Mouse (Mus musculus) 3T3-L1 (cell line): ENCODE data around the gene C5ar2.
"Not testable (repeated sequence)": the region's sequence is repeated elsewhere in the genome, so short reads cannot be mapped to it uniquely, and the experiment has no call there.

Experiments used
- DNase-seq: peaks from one replicate; pipeline ENCODE4 v3.0.0-alpha.2; 2015; ENCODE audit warnings: low read depth, low spot score

C5ar2 gene

DNA sequence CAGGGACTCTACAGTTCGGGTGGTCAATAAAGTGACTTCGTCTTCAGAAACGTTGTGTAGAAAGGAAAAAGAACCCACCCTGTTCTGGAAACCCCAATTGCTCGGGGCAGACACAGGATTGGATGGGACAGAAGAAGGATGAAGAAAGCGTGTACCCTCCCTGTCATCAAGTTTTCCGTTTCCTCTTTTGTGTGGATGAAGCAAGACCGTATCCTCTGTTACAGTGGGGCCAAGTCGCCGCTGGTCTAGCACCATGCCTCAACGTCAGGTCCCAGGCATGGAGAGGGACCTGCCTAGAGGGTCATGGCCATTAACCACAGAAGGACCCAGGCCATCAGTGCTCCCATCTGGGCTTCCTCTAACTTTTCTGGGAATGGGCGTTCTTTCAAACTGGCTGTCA lies 13.9 kb upstream of the C5ar2 start:
- no peak for DNase-seq

DNA sequence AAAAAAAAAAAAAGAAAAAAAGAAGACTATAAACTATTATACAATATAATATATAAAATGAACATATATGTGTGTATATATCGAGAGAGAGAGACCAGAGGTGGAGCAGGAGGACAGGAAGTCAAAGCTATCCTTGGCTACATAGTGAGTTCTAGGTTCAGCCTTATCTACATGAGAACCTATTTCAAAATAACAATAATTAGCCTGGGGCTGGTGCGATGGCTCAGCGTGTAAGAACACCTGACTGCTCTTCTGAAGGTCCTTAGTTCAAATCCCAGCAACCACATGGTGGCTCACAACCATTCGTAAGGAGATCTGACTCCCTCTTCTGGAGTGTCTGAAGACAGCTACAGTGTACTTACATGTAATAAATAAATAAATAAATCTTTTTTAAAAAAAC lies 12.0 kb upstream of the C5ar2 start:
- not testable (repeated sequence) for DNase-seq

DNA sequence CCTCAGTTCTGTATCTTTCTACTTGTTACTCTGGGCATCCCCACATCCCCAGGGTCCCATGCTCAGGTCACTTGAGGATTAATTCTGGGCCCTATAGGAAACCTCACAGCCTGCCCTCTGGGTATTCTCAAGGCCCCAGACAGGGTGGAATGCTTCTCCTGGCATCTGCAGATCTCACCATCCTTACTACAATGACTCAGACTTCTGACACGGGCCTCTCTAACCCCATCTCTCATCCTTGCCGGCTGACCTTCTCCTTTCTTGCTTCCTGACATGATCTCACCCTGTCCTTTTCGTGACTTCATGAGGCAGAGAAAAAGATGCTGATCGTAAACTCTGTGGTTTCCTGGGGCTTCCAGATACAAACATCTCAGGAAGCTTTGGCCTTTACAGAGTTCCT lies 10.2 kb upstream of the C5ar2 start:
- peak; percentile 71 for DNase-seq

DNA sequence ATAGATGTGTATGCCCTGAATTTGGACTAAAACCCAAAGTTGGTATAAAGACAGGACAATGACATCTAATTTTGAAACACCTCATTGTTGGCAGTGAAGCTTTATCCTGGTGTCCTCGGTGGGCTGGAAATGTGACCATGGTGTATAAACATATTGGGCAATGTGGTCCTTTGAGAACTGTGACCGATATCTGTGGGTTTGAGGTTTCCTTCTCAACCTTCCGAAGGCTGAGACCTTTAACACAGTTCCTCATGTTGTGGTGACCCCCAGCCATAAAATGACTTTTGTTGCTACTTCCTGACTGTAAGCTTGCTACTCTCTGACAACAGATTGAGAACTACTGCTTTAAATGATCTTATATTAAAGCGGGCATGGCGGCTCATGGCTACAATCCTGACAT lies 6.7 kb upstream of the C5ar2 start:
- no peak for DNase-seq

DNA sequence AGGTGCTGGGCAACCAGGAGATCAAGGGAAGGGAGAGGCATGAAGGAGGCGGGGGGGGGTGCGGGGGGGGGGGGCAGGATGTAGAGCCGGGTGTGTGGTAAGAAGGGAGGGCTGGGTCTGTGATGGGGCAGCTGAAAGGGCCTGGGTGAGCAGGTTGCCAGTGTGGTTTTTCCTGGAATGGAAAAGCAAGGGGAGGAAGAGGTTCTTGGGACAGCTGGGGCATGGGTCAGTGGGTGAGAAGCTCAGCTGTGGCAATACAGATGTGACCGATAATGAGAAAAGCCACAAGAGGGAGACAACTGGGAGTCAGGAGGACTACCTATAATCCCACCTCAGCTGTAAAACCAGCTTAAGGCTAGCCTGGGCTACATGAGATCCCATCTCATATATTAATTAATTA lies 2.0 kb upstream of the C5ar2 start:
- no peak for DNase-seq

DNA sequence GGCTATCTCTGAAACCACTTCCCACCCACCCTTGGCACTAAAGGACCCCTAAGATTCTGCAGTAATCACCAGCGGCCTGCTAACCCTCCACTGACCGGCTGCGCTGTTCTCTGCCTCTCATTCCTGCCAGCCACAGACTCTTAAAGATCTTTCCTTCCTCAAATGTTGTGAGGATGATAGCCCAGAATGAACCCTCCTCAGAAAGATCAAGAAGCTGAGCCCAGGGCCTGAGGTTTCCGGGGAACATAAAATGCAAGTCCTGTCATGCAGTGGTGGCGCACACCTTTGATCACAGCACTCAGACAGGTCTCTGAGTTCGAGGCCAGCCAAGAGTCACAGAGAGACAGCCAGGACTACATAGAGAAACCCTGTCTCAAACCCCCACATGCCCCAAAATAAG lies 1.8 kb downstream of the C5ar2 start:
- no peak for DNase-seq

DNA sequence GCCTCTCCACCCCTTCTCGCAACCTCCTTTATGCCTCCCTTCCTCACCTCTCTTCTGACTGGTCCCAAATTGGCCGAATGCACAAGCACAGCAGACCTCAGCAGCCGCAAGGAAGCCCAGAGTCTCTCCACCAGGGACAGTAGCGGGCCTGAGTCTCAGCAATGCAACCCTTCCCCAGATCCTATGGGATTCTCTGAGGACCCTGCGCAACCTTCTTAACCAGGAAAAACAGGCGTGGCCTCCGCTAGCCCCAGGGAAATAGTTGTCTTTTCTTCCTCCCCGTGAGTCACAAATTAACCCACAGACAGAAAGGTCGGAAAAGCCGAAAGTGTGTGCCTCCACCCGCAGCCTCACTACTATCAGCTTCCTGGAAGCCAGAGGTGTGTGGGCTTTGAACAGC lies 2.2 kb downstream of the C5ar2 start:
- peak; percentile 24 for DNase-seq

DNA sequence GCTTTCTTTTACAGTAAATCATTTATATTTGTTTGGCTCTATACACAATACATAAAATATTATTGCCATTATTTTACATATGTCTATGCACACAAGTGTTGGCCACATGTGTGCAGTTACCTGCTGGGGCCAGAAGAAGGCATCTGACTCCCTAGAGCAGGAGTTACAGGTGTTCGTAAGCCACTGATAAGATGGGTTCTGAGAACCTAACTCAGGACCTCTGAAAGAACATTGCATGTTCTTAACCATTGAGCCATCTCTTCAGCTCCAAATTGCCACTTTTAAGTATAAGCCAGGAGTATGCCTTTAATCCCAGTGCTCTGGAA lies 3.0 kb downstream of the C5ar2 start:
- no peak for DNase-seq

DNA sequence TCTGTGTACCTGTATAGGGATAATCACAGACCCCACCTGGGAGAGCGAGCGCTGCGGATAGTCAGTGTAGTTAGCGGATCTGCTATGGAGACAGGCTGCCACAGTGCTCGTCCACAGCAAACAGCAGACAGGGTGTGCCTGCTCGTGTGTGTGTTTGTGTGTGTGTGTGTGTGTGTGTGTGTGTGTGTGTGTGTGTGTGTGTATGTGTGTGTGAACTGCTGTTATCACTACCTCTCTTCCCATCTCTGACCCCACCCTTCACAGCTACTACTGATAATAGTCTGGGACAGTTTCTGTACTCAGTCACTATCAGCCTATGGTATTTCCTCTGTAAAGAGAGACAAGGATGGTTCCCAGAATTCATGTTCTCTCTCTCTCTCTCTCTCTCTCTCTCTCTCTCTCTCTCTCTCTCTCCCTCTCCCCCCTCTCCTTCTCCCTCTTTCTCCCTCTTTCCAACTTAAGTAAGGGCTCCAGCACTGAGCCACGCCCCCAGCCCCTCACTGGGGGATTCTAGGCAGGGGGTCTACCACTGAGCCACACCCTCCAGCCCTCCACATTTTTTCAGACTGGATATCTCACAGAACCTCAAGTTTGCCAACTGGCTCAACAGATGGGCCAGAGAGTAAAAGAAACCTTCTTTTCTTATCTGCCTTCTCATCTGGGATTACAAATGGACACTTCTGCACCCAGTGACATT lies 3.5 kb downstream of the C5ar2 start:
- DNase-seq, result no peak

DNA sequence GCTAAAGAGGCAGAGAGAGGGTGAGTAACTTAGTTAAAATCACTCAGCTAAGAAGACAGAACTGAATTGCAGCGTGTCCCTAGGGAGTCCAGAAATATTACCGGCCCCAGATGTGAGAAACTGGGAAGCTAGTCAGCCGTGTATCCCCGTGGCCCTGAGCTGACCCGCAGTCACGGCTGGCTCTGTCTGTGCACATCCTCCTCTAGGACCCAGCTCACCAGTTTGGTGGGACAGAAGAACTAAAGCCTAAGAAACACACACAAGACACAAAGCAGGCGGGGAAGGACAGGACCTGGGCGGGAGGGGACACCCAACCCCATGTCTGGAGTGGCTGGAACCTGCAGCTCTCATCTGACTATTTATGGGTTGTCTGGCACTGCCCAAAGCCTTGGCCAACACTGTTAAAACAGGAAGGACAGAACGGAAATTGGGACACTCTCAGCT lies 4.4 kb downstream of the C5ar2 start:
- DNase-seq, result peak; percentile 33

DNA sequence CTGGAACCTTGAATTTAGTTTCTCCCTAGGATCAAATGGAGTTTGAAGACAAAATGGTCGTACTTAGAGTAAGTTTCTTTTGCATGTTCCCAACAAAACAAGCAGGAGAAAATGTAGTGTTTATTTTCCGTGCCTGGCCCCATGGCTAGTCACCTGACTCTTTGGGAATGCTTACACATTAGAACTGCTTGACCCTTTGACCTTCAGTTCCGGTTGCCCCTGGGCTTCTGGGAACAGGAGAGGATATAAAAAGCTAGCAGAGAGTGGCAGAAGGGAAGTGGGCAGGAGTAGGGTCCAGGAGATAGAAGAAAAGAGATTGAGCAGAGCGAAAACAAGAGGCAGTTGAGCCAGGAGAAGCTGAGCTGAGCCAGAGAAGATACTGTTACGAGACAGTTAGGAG lies 14.1 kb downstream of the C5ar2 start:
- peak; percentile 27 for DNase-seq

DNA sequence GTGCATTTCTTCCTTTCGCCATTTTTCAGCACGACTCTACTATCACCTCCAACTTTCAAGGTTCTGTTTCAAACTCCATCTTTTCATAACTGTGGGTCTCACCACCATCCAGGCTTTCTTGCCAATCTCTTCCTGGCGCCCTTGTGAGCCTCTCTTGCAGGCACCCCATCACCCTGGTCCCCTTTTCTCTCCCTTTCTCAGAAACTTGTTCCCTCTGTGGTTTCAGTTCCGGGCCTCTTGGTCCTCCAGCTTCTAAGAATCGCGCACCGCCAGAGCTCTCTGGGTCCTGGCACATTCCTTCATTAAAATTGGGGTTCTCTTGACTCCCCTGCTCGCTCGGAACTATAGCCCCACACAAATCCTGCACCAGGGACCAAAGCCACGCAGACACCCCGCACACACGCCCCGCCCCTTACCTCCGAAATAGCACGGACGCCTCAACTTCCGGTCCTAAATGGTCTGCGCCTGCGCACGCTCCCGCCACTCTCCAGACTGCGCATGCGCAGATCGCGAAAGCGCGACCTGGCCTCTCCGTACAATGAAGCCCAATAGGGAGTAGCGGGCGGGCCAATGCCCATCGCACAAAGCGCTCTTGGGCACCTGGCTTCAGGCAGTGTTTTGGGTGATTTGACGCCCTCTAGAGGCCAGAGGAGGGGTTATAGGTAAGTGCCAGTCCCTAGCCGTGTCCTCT lies 22.2 kb downstream of the C5ar2 start, which contains the start of gene Dhx34:
Gene Dhx34, minus strand, starts transcription at position 456 of the 691 bp plus-strand sequence.
- peak; percentile 95 for DNase-seq

DNA sequence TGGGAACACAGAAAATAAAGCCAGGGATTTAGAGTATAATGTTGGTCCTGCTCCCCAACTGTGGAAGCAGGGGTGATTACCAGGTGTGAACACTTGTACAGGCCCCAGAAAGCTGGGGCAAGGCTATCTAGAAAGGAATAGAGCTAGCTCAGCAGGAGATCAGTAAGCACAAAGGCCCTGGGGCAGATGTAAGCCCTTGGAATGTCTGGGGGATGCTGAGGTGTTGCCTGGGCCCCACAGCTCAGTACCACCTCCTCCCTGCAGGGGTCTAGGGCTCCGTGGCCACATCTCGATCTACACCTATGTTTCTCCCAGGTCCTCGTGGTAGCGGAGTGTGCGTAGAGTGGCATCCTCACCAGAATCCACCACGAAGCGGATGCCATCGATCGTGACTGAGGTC lies 30.0 kb downstream of the C5ar2 start:
- DNase-seq, result no peak

DNA sequence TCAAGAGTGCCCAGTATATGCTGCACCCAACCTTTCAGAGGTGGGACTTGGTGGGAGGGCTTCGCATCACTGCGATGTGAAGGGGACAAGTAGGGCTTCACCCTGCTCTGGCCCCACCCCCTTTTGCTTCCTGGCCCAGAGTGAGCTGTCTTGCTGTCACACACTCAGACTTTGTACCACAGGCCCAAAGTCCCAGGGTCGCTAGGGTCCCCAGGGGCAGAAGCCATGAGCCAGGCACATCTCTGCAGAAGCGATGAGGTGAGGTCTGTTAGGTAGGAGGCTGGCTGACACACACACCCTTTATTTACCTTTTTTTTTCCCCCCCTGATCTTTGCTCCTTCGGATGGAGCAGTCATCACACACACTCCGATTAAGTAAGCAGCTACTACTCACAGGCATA lies 30.8 kb downstream of the C5ar2 start:
- no peak for DNase-seq

DNA sequence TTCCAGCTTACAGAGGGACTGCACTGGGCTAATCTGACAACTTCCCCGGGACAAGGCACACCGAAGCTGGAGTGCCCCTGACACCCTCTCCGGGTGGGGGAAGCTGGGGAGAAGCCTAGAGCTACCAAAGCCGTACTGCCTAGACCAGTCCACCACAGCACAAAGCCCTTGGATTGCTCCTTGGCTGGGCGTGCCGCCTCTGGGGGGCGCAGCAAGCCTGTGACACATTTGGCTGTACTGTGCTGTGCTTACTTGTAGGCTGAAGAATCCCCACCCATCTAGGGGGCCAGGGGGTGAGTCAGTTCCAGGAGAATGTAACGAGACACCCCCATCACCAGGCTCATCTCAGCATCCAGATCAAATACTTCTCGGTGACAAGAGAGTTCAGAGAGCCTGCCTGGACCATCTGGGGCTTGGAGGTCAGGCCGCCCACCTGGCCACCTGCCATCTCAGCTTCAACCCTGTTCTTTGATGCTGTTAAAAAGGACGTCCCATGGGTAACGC lies 33.0 kb downstream of the C5ar2 start:
- peak; percentile 60 for DNase-seq

DNA sequence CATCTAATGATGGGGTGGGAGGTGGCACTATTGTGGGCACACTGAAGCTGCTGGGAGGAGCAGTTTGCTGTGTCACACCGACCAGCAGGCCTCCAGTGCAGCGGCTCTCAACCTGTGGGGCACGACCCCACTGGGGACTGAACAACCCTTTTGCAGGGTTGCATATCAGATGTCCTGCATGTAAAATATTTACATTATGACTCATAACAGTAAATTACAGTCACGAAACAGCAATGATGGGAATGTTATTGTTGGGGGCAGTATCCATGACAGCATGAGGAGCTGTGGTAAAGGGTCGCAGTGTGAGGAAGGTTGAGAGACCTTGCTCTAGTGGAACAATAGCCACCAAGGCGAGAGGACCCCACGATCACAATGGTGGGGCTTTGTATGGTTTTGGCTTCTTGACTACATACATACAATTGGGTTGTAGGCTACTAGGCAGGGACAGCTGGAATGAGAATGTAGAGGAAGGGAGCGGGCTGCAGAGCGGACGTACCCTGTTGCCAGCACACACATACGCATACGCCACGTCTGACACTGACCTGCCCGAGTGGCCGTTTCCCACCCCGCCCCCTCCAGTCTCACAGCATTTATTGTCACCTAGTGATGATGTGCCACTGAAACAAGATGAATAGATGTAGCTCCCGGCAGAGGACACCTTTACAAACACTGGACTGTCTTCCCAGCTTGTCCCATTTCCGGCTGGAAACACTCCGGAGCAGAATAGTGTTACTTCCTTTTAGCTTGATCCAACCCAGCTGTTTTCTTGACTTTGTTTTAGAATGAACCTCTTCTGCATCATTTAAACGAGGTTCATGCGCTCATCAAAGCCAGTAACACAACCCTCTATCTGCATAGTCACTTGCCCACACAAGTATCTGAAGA lies 34.9 kb downstream of the C5ar2 start:
- DNase-seq, result peak; percentile 81

DNA sequence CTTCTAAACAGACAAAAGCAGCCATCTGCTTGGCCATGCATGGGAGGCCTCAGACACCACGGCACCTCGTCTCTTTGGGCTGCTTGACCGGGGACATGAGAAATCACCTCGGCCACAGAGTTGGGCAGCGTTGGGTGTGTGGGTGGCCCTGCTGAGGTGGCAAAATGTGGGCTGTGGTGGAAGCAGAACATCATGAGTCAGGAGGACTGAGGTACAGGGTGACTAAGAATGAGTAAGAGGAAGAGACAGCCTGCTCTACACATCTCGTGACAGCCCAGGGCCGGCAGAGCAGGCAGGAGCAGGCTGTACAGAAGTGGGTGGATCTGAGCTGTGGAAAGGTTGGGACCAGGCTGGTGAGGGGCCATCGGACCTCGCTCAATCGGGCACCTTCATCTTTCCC lies 36.5 kb downstream of the C5ar2 start:
- DNase-seq, result peak; percentile 87

DNA sequence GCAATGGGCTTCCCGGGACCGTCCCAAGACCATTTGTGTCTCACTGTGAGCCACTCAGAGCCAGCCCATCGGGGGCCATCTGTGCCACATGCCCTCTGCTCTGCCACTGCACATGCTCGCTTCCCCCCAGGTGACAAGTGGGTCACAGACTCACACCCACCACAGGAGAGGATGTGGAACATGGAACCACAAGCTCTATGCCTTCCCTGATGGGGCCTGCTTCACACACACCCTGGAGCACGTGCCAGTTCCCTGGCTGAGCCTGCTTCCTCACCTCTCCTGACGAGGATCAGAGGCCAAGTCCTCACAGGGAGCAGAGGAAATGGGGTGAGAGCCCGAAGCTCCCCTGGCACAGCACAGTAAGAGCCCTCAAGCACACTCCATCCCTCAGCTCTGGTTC lies 36.9 kb downstream of the C5ar2 start:
- no peak for DNase-seq

DNA sequence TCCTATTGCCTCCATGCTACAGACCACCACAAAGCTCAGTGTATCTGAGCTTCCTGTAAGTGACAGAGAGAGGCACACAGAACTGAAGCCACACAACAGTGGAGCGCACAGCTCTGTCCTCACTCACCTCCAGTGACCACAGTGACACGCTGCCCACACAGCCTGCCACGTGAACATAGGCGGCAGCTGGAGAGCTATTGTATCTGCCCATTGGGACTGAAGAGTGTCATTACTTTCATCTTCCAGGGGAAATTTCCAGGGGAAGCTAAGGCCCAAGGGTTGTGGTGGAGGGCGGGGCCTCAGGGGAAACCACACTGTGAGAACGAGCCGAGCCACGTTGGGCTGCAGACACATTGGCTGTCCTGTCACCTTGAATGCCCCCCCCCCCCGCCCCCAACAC lies 39.2 kb downstream of the C5ar2 start:
- DNase-seq, result no peak

DNA sequence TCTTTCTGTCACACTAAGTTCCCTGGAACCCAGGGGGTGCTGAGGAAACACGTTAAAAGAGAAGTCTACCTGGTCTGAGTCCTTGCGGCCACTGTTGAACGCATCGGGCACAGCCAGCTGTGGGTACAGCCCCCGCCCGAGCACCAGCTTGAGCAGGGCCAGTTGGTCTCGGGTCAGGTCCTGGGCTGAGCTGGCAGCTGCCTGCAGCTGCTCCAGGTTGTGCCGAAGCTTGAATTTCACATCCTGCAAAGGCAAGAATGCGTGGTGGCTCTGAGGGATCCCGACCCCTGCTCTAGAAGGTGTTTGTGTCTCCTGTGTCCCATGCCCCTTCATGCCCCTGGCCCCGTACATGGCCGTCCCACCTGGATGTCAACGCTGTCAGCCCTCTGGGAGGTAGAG lies 40.5 kb downstream of the C5ar2 start:
- DNase-seq, result no peak

DNA sequence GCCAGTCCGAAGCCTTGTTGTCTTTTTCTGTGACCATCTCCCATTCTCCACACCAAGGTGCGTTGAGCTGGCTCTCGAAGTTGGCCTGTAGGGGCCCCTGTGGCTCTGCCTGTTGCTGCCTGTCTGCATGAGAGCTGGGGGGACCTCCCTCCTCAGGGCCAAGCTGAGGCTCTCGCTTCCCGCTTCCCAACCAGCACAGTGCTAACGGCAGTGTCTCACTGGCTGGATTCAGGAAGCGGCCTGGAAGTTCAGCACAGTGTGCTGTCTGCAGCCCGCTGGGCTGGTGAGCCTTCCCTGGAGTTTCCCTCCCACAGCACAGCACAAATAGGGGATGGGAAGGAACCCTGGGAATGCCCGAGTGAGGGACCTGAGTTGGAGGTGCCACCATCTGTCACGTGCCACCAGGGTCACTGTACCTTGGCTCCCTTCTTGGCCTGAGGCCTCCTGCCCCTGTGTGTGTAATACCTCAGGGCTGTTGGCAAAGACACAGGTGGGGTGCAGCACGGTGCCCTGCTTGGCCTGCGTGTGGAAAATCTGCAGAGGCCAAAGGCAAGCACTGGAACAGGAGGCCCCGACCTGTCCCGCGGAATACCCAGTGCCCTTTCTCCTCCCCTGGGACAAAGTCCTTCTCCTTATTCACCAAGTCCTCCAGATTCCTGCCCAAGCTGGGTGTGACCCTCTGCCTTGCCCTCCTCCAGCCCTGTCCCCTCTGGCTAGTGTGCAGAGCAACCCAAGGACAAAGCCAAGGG lies 41.0 kb downstream of the C5ar2 start:
- no peak for DNase-seq

DNA sequence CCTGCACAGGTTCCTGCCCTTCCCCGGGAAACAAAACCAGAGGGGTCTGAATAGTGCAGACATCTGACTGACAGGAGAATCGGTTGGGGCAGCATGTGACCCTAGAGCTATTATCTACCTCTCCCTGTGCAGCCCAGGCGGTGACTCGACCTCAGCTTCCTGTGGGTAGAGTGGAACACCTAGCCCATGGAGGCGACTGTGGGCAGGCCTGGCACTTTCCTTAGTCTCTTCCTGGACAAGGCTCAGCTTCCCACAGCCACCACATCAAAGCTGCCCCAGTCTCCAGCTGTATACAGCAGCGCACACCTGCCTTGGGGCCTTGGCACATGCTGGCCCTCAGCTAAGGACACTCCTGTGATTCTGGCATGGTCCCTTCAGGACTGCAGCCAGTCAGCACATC lies 42.8 kb downstream of the C5ar2 start:
- no peak for DNase-seq
